Mouse (Mus musculus) embryo, embryonic 11 days (tissue): ENCODE results near the gene Eef2kmt.
"Not testable (repeated sequence)": the region's sequence is repeated elsewhere in the genome, so short reads cannot be mapped to it uniquely, and the experiment has no call there.

ENCODE experiments used
- DNase-seq: peaks from one replicate; pipeline ENCODE4 v3.0.0-alpha.2; 2015

The Eef2kmt gene

GRCm38 (mm10) chr16:5255779-5256496, at the start of gene Eef2kmt:
Eef2kmt (minus strand) TSS chr16:5255983.
- DNase-seq = peak; percentile 100

DNA sequence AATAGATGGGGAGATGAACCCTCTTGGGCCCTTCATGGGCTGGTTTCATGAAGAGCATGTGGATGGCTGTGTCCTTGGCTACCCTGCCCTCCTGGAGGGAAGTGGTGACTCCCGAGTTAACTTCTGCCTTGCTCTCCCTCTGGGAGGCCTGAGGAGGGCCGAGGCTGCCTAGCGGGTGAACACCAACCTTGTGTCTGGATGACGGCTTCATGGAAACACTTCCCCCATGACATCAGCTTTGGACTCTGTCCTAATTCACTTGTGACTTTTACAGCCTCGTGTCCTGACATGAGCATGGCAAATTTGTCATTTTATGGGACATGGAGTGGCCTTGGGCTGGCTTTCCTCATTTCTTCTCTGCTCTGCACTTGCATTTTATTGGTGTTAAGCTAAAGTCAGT, 39.5 kb upstream of the Eef2kmt start:
- DNase-seq = no peak

DNA sequence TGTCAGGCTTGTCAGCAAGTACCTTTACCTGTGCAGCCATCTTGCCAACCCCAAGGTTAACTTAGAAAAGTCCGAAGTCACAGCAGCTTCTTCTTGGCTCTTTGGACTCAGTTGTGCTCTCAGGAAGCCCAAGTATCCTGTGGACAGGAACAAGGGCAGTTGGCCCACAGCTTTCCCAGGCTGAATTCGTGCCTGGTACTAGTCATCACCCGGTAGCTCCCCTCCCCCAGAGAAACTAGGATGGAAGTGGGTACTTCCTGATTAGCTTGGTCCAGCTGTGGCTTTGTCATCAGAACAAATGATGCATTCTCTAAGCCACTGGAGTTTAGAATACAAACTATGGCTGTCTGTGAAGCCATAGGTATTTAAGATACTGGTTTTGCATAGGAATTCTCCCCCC, 29.6 kb upstream of the Eef2kmt start:
- no peak for DNase-seq

GRCm38 (mm10) chr16:5282686-5283085, 26.9 kb upstream of the Eef2kmt start:
- DNase-seq = no peak

- DNase-seq = no peak
These were observed 23.9 kb upstream of the Eef2kmt start for GRCm38 (mm10) chr16:5279571-5280222.

DNA sequence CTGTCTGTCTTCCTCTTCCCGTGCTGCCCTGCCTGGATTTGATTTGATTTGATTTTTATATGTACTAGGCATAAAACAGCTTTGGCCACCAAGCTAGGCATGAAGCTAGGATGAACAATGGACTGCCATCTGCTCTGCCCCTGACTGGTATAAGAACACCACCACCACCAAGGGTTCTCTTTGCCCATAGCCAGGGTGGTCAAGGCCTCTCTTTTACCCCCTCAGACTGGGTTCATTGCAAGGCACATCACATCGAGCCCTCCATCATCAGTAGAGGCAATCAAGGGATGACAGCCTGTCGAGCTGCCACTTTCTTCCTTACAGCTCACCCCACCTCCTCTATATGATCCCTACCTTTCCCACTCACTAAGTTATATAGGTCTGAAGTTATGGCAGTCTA, 16.6 kb upstream of the Eef2kmt start:
- DNase-seq = no peak

GRCm38 (mm10) chr16:5271411-5272035, 15.7 kb upstream of the Eef2kmt start:
- DNase-seq = no peak

- DNase-seq = no peak
These were observed 8.1 kb upstream of the Eef2kmt start for GRCm38 (mm10) chr16:5263926-5264325.

DNA sequence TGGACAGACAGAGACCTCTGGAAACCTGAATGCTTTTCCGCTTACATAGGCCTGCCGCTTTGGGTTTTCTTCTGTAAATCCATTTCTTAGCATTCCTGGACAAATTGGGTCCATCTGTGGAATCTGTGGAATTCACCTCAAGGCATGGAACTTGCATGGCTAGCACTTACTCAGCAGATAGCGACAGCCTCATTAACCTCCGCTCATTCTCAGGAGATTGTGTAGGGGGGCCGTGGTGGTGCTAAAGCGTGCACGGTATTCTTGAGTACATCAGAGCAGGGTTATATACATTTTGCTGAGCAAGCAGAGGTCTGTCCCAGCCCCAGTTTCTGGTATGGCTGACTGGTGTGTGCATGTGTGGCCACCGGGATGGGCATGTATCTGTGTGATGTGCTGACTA, 7.4 kb upstream of the Eef2kmt start:
- DNase-seq = peak; percentile 70

DNA sequence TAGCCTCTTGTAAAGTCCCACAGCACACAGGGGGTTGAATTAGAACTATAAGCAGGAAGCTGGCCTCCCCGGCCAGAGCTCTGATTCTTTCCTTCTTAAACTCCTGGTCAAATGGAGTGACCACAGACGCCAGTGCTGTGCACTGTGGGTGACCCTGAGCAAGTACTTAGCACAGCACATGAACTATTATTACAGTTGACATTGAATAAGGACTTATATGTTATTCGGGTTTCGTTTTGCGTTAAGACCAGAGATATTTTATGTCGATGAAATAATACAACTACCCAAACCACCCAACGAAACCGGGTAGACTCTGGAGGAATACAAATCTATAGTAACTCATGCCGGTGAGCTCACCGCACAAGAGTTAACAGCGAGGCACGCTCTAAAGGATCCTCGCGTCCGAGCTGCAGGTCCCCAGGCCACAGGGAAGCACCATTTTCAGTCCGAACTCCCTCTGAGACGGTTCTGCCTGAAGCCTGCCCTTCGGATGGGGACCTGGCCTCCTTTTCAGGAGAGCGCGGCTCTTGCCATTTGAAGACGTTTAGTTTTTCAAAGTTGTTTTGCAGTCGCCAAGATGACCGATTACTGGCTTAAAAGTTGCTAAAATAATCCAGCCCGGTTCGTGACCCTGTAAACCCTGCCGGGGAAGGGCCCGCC, 572 bp downstream of the Eef2kmt start:
- peak; percentile 46 for DNase-seq

DNA sequence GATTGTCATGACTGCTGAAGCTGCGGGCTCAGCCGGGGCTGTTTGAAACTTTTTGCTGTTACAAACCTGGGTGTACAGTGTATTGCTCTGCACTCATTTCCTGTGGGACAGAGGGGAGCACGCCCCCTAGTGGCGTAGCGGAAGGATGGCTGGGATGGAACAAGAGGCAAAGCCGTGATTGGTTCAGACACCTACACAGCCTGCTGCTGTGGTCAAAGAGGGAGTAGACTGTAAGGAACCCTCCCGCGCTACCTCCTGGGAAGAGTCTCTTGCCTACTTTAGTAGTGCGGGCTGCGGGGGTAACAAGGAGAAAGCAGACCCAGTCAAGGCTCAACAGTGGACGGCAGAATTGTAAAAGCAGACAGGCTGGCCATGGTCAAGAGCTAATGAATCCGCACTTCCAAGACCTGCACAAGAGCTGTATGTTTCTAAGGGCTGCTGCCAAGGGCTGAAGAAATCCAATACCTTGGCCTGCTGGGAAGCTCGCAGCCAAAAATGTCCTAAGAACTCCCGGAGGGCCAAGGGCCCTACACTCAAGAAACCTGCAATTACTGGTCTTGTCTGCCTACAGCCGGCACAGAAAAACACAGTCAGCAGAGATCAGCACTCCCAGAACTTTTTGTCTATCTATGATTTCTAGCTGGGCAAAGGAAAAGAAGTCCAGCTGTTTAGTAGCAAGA, 1.3 kb downstream of the Eef2kmt start:
- DNase-seq = peak; percentile 87

DNA sequence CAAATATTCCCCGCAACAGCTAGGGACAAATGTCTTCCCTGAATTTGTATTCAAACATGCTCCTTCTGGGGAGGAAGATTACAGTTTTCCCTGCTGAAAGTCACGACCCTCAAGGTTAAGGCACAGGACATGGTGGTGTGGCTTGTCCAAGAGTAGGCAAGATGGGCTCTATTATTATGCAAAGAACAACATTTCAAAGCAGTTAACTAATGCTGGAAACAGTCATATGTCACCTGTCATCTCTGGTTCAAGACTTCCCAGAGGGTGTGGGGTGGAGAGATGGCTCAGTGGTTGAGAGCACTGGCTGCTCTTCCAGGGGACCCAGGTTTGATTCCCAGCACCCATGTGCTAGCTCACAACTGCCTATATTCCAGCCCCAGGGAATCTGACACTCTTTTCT, 3.5 kb downstream of the Eef2kmt start:
- DNase-seq = no peak

- no peak for DNase-seq
These were observed 4.9 kb downstream of the Eef2kmt start for GRCm38 (mm10) chr16:5250891-5251290.

- DNase-seq = peak; percentile 67
These were observed 11.4 kb downstream of the Eef2kmt start for GRCm38 (mm10) chr16:5244411-5244810.

GRCm38 (mm10) chr16:5242882-5243281, 12.9 kb downstream of the Eef2kmt start:
- DNase-seq = no peak

GRCm38 (mm10) chr16:5242355-5242754, 13.4 kb downstream of the Eef2kmt start:
- DNase-seq = no peak

DNA sequence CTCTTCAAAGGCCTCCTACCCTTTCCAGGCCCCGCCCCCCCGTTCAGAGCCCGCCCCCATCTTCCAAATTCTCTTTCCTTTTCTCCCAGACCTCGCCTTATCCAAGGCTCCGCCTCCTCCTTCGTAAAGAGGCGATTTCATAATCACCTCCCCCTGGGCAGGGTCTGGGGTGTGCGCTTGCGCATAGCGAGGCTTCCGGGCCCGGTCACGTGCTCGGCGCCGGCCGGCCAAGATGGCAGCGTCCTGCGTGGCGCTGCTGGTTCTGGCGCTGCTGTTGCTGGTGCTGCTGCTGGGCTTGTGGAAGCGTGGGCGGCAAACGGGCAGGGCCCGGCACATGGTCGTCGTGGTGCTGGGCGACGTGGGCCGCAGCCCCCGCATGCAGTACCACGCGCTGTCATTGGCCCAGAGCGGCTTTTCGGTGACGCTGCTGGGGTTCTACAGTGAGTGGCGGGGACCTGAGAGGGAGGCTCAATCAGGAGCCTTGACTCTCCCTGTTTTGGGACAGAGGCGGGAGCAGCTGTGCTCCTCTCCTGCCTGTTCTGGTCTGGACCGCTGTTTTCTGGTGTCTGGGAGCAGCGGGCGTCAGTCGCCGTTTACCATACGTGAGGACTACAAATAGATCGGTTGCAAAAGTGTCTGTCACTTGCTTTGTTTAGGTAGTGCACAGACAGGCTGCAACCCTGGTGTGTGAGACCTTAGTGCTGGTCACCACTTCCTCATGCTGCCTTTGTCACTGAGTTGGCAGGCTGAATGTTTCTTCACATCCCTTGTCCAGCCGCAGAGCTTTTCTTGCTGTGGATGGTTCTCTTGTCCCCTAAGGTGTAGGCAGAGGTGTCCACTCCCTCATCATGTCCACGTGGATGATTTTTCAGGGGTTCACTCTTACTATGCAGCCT, 22.1 kb downstream of the Eef2kmt start, which contains the start of gene Alg1:
Gene Alg1, plus strand, starts transcription at position 204 of the 896 bp plus-strand sequence.
- peak; percentile 97 for DNase-seq

DNA sequence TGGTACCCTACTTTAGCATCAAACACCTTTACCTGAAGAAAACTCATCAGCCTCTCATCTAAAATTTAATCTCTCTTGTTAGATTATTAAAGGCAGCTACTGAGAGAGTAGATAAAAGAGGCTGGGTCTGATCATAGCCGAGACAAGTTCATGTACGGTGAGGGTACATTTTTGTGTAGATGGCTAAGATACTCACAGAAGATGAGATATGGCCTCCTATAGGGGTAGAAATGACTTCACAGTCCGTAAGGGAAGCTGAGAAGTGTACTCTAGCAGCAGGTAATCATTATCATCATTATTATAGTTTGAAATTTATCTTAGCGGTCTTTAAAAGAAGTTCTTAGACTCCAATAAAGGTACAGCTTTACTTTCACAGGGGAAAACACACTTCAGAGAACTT, 22.8 kb downstream of the Eef2kmt start:
- DNase-seq = no peak

- DNase-seq = not testable (repeated sequence)
These were observed 27.7 kb downstream of the Eef2kmt start for GRCm38 (mm10) chr16:5228103-5228502.

DNA sequence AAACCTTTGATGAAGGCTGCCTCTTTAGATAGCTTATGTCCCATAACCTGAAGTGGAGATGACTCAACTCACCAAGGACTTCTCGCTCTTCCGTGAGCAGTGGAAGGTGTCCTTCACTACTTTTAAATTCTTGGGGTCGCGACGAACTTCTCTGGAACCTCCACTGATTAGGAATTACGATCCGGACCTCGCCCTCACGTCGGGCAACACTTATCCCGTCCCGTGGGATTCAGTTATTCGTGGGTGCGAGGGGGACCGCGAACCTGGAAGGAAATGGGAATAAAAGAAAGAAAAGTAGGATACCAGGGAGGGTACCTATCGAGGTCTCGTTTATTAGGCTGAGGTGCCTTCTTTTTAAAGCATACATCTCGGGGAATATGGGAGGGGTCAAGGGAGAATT, 28.3 kb downstream of the Eef2kmt start:
- not testable (repeated sequence) for DNase-seq

DNA sequence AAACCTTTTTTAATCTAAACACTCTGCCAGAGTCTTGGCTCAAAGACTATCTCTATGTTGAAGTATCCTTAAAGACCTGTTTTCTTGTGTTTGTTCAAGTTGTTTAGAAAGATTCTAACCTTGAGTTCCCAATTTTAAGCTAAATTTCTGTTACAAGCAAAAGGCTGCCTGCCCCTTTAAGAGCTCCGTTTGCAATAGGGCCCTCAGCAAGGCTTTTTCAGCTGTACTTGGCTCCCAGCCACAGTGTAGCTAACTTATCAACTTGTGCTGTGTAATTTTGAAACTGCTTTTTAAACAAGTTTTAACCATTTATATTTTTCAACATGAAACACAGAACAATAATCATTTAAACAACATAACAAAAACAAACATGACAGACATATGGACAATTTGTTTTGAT, 29.2 kb downstream of the Eef2kmt start:
- DNase-seq = not testable (repeated sequence)

GRCm38 (mm10) chr16:5222140-5222539, 33.6 kb downstream of the Eef2kmt start, which contains the start of gene AU021092:
AU021092 (minus strand) TSS chr16:5222299.
- DNase-seq = no peak
